Mouse (Mus musculus): ENCODE results near the gene Stac3.

Stac3 gene

DNA sequence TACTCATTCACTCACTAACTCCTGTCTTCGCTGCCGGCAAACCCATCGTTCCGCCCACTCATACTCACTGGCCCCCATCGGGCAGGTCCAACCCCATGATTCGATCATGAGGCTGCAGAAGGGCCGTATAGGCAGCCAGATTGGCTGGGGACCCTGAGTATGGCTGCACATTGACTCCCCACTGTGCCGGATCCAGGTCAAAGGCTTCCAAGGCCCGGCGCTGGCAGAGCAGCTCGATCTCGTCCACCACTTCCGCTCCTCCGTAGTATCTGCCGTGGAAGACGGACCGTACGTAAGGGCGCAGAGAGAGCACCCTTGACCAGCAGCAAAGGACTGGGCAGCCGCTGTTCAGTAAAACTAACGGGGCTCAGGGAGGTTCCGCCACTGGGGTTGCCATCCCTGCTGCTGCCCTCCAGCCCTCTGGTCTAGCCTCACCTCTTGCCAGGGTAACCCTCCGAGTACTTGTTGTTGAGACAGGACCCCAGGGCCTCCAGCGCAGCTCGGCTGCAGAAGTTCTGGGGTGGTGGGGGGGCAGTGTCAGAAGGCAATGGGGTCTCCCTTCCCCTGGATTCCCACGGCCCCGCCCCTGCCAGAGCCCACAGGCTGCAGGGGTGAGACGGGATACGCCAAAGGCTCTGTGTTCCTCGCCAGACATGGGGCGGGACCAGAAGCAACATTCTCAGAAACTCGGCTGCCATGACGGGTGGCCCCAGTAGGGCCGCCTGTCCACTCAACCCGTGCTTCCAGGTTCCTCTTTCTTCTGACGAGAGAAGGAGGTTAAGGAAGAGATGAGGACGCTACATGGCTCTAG lies 18.6 kb downstream of the Stac3 start:
- in situ Hi-C loops (cut with MboI; ENCODE audit: low pct_unique_long_range_greater_than_20kb in 1 of 2, low sequenced_read_pairs in 2 of 2, unreplicated experiment in 1 of 2): no loop called here

DNA sequence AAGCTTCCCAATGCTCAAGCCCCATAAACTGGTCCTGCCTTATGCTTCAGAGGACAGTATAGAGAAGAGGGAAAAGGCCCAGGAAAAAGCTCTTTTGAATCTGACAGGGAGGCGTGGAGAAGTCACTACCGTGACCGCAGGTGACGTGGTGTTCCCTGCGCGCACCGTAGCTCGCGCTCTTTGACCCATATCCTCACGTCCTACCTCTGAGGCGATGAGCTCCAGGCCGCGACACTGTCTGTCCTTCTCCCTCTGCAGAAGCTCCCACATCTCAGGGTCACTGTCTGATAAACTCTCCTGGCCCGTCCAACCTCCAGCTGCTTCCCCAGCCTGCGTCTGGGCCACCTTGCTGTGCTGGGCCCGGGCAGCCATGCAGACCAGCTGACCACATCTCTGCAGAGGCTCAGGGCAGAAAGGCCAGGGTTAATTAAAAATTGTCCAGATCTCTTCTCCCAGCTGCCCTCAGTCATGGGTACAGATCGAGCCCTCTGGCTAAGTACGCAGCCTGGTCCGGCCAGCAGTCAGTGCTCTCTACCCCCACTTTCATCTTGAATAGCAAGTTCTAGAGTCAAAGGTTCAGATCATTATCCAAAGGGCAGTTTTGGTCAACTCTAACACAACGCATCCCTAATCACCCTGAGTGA lies 19.4 kb downstream of the Stac3 start:
- in situ Hi-C loops (cut with MboI; ENCODE audit: low pct_unique_long_range_greater_than_20kb in 1 of 2, low sequenced_read_pairs in 2 of 2, unreplicated experiment in 1 of 2): no loop called here

DNA sequence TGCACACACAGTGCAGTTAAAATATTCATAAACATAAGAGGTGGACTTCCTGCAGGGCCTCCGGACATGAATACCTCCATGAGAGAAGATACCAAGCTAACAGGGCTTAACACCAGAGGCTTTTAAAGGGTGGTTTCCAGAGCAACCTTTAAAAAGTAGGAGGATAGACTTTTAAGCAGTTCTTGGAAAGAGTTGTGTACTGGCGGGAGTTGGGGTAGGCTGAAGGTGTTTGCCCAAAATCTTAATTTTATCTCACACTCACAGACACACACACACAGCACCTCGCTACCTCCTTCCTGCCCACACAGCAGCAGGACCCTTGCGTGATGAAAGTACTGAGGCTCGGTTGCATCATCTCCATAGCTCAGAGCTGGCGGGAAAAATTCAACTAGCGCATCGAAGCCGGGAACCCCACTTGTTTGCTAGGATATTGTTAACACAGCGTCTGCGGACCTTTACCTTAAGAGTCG lies 20.2 kb downstream of the Stac3 start:
- in situ Hi-C loops (cut with MboI; ENCODE audit: low pct_unique_long_range_greater_than_20kb in 1 of 2, low sequenced_read_pairs in 2 of 2, unreplicated experiment in 1 of 2): no loop called here

DNA sequence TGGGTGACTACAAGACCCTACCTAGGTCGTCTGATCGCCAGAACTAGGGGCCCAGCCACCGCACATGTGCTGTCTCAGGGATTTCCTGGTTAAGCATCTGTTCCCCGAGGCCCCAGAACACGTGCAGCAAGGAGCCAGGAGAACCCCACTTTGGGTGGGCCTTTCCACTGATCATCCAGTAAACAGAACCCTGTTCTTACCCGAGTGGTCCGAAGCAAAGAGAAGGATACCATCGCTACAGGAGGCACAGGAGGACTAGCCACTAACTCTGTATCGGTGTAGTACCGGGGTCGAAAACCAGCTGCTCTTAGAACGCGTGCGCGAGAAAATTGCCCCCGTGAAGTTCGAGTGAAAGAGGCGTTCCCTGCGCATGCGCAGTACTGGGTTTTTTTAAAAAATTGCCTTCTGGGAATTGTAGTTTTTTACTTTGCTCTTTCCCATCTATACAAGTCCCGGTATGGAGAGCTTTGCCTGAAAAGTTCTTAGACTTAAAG lies 20.6 kb downstream of the Stac3 start, which contains the start of gene Shmt2:
TSS of gene Shmt2 (minus strand) at position 357 of the 494 bp plus-strand sequence.
- in situ Hi-C loops (cut with MboI; ENCODE audit: low pct_unique_long_range_greater_than_20kb in 1 of 2, low sequenced_read_pairs in 2 of 2, unreplicated experiment in 1 of 2): no loop called here

DNA sequence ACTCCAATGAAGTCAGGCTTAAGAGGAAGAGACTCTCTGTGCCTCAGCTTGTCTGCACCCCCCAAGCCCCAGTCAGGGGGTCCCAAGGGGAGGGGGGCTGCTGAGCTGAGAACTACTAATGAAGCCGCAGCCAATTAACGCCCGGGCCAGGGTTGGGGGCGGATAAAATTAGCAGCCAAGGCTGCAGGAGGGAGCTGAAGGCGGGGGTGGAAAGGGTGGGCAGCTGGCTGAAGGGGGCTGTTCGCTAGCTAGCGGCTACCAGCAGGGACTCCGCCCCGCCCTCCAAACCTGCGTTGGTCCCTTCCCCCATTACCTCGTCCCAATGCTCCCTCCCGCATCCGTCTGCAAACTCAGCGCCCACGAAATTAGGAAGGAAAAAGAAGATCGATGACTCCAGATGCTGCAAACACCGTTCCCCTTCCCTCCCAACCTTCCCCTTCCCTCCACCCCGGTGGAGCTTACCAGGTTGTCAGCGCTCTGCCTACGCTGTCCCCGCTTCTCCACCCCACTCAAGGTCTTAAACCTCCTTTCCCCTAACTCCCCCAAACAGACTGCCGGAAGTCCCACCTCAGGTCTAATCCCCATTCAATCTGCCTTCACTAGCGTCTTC lies 23.3 kb downstream of the Stac3 start:
- in situ Hi-C loops (cut with MboI; ENCODE audit: low pct_unique_long_range_greater_than_20kb in 1 of 2, low sequenced_read_pairs in 2 of 2, unreplicated experiment in 1 of 2): no loop called here

DNA sequence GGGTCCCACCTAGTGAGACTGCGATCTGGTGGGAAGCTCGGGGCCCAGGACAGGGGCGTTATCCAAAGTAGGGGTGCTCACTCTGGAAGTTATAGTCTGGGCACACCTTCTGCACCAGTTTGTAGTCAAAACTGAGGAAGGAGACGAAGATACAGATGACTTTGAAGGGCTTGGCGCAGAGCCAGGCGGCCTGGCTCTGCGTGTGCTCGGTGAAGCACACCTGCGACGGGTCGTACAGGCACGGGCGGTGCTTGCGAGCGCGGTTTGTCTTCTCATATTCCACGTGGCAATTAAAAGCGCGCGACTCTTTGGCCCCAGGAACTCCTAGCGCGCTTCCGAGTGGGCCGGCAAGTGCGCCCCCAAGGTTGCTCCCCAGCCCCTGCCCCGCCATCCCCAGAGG lies 24.6 kb downstream of the Stac3 start:
- in situ Hi-C loops (cut with MboI; ENCODE audit: low pct_unique_long_range_greater_than_20kb in 1 of 2, low sequenced_read_pairs in 2 of 2, unreplicated experiment in 1 of 2): no loop called here

DNA sequence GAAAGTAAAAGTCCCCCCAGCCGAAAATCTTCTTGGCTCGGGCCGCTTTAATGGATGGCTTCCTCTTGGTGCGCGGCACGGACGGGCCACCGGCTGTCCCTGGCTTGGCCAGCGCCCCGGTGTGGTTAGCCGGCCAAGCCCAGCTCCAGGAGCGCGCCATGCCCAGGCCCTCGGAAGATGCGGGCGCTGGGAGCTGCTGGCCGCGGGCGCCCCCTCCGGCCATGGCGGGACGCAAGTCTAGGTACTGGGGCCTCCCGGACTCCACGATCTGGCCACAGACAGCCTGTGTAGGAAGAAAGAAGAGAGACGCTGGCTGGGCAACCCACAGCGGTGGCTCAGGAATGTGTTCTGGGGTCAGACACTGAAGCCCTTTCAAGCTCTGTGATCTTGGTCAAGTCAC lies 25.2 kb downstream of the Stac3 start:
- in situ Hi-C loops (cut with MboI; ENCODE audit: low pct_unique_long_range_greater_than_20kb in 1 of 2, low sequenced_read_pairs in 2 of 2, unreplicated experiment in 1 of 2): no loop called here

DNA sequence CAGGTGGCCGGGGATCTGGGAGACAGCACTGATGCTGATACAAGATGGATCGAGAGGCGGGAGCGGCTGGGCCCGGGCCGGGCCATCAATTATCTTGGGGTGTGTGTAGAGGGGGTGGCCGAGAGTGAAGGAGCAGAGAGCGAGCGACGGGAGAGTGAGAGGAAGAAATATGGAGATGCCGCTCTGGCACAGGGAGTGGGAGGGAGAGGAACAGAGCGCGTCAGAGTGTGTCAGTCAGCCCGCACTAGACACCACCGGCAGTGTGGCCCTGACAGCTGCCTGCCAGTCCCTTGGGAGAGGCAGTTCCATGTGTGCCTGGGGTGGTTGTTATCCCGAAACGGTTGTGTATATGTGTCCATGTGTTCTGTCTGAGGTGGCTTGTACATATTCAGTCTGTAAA lies 26.0 kb downstream of the Stac3 start:
- in situ Hi-C loops (cut with MboI; ENCODE audit: low pct_unique_long_range_greater_than_20kb in 1 of 2, low sequenced_read_pairs in 2 of 2, unreplicated experiment in 1 of 2): no loop called here

DNA sequence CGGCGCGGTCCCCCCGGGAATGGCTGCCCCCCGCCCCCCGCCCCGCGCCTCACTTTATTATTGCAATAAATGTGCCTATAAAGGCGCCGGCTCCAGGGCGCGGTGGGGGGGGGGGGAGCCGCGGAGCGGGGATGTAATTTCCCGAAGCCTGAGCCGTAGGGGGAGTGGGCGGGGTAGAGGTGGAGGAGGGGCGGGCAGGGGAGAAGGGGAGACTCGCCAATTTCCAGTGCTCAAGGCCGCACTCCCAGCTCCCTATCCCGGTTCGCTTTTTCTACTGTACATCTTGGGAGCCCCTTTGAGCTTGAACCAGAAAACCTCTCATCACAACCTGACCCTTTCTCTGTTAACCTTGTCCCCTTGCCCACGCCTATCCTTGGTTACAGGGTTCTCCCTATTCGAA lies 29.5 kb downstream of the Stac3 start:
- in situ Hi-C loops (cut with MboI; ENCODE audit: low pct_unique_long_range_greater_than_20kb in 1 of 2, low sequenced_read_pairs in 2 of 2, unreplicated experiment in 1 of 2): no loop called here

DNA sequence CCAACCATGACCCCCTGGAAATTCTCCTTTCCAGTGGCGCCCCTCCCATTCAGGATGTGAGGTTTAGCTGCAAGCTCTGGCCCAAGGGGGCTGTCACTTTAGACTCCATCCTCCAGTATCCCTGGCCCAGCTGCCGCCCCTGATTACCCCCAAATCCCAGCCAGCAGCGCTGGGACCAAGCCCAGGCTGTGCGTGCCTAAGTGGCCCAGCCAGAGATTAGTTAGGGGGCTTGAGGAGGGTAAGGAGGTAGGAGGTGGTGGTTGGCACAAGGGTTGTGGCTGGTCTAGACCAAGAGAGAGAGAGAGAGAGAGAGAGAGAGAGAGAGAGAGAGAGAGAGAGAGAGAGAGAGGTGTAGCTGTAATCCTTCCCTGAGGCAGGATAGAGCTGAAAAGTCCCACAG lies 30.1 kb downstream of the Stac3 start:
- in situ Hi-C loops (cut with MboI; ENCODE audit: low pct_unique_long_range_greater_than_20kb in 1 of 2, low sequenced_read_pairs in 2 of 2, unreplicated experiment in 1 of 2): no loop called here

DNA sequence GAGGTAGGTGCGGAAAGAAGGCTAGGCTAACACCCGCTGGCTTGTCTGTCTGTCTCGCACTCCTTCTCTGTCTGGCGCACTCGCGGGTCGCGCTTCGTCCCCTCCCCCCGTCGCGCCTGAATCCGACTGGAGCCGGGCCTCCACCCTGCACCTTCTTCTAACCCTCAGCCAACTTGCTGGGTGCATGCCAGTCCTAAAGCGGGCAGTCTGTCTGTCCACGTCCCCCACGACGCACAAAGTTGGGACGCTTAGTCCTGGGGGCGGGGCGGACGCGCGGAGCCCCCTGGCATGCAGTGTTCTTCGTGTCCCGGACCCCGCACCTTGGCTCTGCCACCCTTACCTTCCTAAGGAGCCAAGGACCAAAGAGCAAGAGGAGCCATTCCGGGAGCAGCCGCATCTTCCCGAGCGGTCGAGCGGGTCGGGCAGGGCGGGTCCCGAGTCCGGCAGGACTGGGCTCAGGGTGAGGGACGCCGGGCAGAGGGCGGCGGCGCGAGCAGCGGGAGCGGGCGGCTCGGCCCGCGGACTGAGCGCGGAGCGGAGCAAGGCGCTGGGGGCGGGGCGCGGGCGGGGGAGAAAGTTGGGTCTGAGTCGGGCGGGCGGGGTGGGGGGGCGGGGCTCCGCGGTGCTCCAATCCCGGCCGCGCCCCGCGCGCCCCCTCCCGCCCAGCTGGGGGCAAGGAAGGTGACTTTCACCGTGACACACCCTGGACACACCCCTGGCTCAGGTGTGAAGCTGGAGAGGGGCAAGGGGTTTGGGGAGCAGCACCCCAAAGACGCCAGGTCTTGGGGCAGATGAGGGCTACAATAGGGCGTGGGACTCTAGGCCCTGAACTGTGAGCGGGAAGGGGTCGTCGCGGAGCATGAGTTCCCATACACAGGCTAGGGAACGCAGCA lies 32.8 kb downstream of the Stac3 start, which contains the start of gene Nxph4:
TSS of gene Nxph4 (minus strand) at position 524 of the 893 bp plus-strand sequence.
- in situ Hi-C loops (cut with MboI; ENCODE audit: low pct_unique_long_range_greater_than_20kb in 1 of 2, low sequenced_read_pairs in 2 of 2, unreplicated experiment in 1 of 2): no loop called here

DNA sequence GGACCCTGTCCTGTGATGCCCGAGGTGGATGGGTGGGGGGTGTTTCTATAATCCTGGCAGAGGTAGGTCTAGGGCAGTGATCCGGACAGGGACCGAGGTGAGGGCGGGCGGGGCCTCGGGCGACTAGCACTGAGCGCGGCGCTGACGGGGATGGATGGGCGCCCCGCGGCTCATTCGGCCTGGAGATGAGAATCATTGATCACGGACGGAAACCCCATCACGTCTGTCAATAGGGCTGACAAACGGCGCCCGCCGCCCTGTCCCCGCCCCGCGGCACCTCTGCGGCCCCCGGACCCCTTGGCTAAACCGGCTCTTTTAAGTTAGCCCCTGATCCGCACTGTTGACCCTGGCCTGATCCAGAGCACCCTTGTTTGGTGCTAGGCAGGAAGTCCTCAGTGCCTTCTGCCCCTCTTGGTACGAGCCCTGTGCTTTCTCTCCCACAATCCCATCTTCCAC lies 33.5 kb downstream of the Stac3 start:
- in situ Hi-C loops (cut with MboI; ENCODE audit: low pct_unique_long_range_greater_than_20kb in 1 of 2, low sequenced_read_pairs in 2 of 2, unreplicated experiment in 1 of 2): no loop called here

DNA sequence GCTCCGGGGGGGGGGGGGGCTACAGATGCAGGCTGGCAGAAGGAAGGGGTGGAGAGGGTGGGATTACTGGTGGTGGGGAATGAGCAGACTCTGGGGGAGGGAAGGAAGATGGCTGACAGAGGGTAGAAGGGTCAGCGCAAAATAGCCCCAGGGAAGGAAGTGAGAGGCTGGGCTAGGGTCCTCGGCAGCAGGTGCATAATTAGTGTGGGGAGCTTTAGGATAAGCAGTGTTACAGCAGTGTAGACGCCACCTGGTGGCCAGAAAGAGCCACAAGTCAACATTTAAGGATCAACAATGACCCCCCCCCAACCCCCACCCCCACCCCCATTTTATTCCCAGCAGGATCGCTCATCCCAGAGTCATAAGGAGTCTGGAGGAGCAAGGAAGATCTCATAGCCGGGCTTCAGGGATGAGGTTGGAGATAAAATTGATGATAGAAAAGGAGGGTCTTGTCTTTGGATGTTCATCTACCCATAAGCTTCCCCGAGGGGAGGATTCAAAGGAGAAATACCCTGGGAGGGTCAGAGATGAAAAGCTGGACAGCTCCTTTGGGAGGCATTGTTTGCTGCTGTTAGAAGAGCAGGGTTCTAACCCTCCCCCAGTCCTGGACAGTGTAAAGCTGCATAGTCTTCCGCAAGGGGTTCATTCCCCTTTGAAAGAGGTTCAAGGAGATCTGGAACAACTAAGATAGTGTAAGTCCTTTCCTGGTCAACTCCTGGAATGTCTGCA lies 35.3 kb downstream of the Stac3 start:
- in situ Hi-C loops (cut with MboI; ENCODE audit: low pct_unique_long_range_greater_than_20kb in 1 of 2, low sequenced_read_pairs in 2 of 2, unreplicated experiment in 1 of 2): no loop called here

DNA sequence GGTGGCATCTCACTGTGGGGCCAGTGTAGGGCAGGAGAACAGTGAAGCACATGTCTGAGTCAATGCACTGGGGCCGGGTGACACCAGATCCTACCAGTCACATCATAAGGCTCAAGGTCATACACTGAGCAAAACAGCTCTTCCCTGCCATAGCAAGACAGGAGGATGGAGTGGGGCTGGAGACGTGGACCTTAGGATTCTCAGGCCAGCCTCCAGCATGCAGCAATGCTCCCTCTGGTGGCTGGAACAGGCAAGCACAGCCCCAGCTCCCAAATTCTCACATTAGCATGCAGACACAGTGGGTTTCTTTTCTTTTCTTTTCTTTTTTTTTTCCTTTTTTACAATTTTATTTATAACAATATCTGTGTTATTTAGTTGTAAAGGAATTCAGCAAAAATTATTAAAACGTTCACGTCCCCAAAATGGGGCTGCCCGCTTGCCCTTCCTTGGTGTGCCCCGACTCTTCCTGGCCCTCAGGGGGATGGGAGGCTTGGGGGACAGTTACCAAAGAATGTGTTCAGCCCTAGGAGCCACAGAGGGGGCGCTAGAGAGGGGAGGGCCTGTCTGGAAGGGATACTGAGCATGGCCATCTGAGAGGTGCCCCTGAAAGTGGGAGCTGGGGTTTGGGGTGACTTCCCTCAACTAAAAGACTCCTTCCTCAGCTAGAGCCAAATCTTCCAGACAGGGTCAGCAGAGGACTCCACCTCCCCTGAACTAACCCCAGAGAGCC lies 36.5 kb downstream of the Stac3 start:
- in situ Hi-C loops (cut with MboI; ENCODE audit: low pct_unique_long_range_greater_than_20kb in 1 of 2, low sequenced_read_pairs in 2 of 2, unreplicated experiment in 1 of 2): no loop called here

DNA sequence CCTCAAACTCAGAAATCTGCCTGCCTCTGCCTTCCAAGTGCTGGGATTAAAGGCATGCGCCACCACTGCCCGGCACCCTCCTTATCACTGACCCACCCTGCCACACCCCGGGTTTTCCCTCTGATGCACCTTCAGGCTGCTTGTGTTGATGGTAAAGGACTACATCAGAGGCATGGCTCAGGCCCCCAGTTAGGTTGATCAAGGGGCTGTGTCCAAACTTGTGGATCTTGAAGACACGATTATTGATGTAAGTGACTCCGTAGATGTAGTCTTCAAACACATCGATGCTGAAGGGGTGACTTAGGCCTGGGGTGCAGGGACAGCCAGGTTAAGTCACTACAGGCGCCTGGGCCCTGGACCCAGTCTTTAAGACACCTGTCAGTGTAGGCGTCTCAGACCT lies 40.0 kb downstream of the Stac3 start:
- in situ Hi-C loops (cut with MboI; ENCODE audit: low pct_unique_long_range_greater_than_20kb in 1 of 2, low sequenced_read_pairs in 2 of 2, unreplicated experiment in 1 of 2): loop anchor here (5.0 kb wide), 1 partner anchor 34 kb away; no protein-coding TSS in a partner anchor

DNA sequence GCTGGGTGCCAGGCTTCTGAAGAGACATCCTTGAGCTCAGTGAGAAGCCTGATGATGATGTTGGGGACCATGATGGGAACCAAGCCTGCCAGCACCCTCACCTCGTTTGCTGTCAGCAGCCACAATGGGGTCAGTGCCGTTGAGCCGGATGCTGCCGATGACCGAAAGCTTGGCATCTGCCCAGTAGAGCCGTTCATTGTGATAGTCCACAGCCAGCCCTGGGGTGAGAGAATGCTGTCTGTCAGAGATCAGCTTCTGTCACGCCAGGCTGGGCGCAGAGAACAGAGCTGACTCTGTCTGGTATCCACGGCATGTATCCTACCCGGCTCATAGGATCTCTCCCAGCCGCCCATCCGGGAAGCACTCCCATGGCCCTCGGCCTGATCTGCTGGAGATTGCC lies 40.6 kb downstream of the Stac3 start:
- in situ Hi-C loops (cut with MboI; ENCODE audit: low pct_unique_long_range_greater_than_20kb in 1 of 2, low sequenced_read_pairs in 2 of 2, unreplicated experiment in 1 of 2): loop anchor here (5.0 kb wide), 1 partner anchor 35 kb away; no protein-coding TSS in a partner anchor

DNA sequence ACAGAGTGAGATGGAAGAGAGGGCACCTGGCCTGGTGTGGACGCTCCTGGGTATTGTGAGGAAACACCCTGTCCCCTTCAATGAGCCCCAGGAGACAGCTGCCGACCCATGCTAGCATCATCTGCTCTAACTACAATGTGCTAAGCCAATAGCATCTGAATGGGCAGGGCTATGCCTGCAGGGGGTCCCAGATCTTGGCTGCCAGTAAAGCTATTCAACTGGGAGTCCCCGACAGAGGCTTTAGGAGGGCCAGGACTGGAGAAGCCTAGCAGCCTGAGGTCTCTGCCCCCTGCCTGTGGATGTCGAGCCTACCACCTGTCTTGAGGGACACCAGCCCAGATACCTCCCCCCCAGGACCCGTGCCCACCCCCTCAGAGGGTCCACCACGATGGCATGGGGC lies 41.2 kb downstream of the Stac3 start:
- in situ Hi-C loops (cut with MboI; ENCODE audit: low pct_unique_long_range_greater_than_20kb in 1 of 2, low sequenced_read_pairs in 2 of 2, unreplicated experiment in 1 of 2): loop anchor here (5.0 kb wide), 1 partner anchor 35 kb away; no protein-coding TSS in a partner anchor
